In genomic region chr1:152746426-152746825, GRCm38 (mm10) we compare ENCODE assay signal across 8 mouse cellular contexts. TPM values are rescaled to one million over a fixed set of nuclear protein-coding genes. Genes with fewer than 3 reads are reported as not detected.
DNase-seq lines count a peak whose midpoint lies in the region; ATAC-seq and TF ChIP-seq lines count a peak whose summit lies in the region.

No protein-coding gene starts in this region.

- 0 out of 2 replicates have a peak, but pooled peaks have one; percentile 53 for ATAC-seq in heart, embryonic 16.5 days (replicated peaks; ENCODE audit: extremely low read depth, insufficient read depth, low FRiP score)
- no peak for ATAC-seq in liver, embryonic 13.5 days (ENCODE audit: low read depth)
- ATAC-seq in neural tube, embryonic 14.5 days (ENCODE audit: low read depth) = peak; percentile 65
- no peak for ATAC-seq in stomach, postnatal 0 days (ENCODE audit: low FRiP score, low TSS enrichment)

- 8% methylated on average over 5 of the region's 5 CpGs for WGBS in forebrain, embryonic 10.5 days
- 5% methylated on average over 5 of the region's 5 CpGs for whole genome bisulfite sequencing in heart, embryonic 16.5 days
- WGBS in liver, embryonic 13.5 days (ENCODE audit: insufficient replicate concordance) = 14% methylated on average over 5 of the region's 5 CpGs
- WGBS in neural tube, embryonic 14.5 days = 7% methylated on average over 5 of the region's 5 CpGs
- WGBS in stomach, postnatal 0 days = 6% methylated on average over 5 of the region's 5 CpGs

- no peaks in the 10 kb centered on the region for H3K36me3 ChIP-seq in forebrain, embryonic 10.5 days (replicated peaks)
- H3K36me3 ChIP-seq in heart, embryonic 16.5 days (ENCODE audit: control insufficient read depth, insufficient read depth) = no peaks in the 10 kb centered on the region
- H3K36me3 ChIP-seq in liver, embryonic 13.5 days = no peaks in the 10 kb centered on the region
- no peaks in the 10 kb centered on the region for H3K36me3 ChIP-seq in neural tube, embryonic 14.5 days (ENCODE audit: control insufficient read depth, insufficient read depth, low read length)
- no peaks in the 10 kb centered on the region for H3K36me3 ChIP-seq in stomach, postnatal 0 days (ENCODE audit: control insufficient read depth, insufficient read depth, low read length)

- TF ChIP-seq POLR2A in bone marrow macrophage, adult 2 months (IDR thresholded peaks at IDR 0.05; ENCODE audit: borderline replicate concordance, low read depth, low read length) = no peak

- H3K4me2 ChIP-seq in heart, embryonic 16.5 days (ENCODE audit: low read depth, low read length) = no peak overlapping the region
- no peak overlapping the region for H3K4me2 ChIP-seq in liver, embryonic 13.5 days
- no peak overlapping the region for H3K4me2 ChIP-seq in neural tube, embryonic 14.5 days (ENCODE audit: low read depth, low read length)
- H3K4me2 ChIP-seq in stomach, postnatal 0 days (replicated peaks; ENCODE audit: low read depth) = no peak overlapping the region

- no peak overlapping the region for H3K9ac ChIP-seq in heart, embryonic 16.5 days (ENCODE audit: low read length)
- H3K9ac ChIP-seq in liver, embryonic 13.5 days = no peak overlapping the region
- no peak overlapping the region for H3K9ac ChIP-seq in neural tube, embryonic 14.5 days (replicated peaks; ENCODE audit: low read depth, low read length)
- H3K9ac ChIP-seq in stomach, postnatal 0 days (ENCODE audit: low read length) = no peak overlapping the region

- H3K27me3 ChIP-seq in forebrain, embryonic 10.5 days (ENCODE audit: poor library complexity, severe bottlenecking) = no peaks in the 10 kb centered on the region
- no peaks in the 10 kb centered on the region for H3K27me3 ChIP-seq in heart, embryonic 16.5 days (ENCODE audit: control insufficient read depth, insufficient read depth, low read length)
- no peaks in the 10 kb centered on the region for H3K27me3 ChIP-seq in liver, embryonic 13.5 days
- no peaks in the 10 kb centered on the region for H3K27me3 ChIP-seq in neural tube, embryonic 14.5 days (ENCODE audit: control insufficient read depth, insufficient read depth, low read length)
- no peaks in the 10 kb centered on the region for H3K27me3 ChIP-seq in stomach, postnatal 0 days (ENCODE audit: control insufficient read depth, insufficient read depth, low read length)

- H3K4me3 ChIP-seq in bone marrow macrophage, adult 2 months (ENCODE audit: insufficient read depth, low read length) = no peak overlapping the region
- H3K4me3 ChIP-seq in forebrain, embryonic 10.5 days = no peak overlapping the region
- no peak overlapping the region for H3K4me3 ChIP-seq in heart, embryonic 16.5 days (ENCODE audit: low read length)
- H3K4me3 ChIP-seq in liver, embryonic 13.5 days (replicated peaks) = no peak overlapping the region
- H3K4me3 ChIP-seq in neural tube, embryonic 14.5 days (ENCODE audit: low read depth, low read length) = no peak overlapping the region
- H3K4me3 ChIP-seq in stomach, postnatal 0 days (ENCODE audit: low read depth, low read length) = no peak overlapping the region

- no peaks in the 10 kb centered on the region for H3K4me1 ChIP-seq in bone marrow macrophage, adult 2 months (ENCODE audit: control insufficient read depth, insufficient read depth, low read length)
- peaks cover 17% of the 10 kb centered on the region for H3K4me1 ChIP-seq in forebrain, embryonic 10.5 days
- peaks cover 14% of the 10 kb centered on the region for H3K4me1 ChIP-seq in heart, embryonic 16.5 days (ENCODE audit: control insufficient read depth, insufficient read depth, low read length)
- no peaks in the 10 kb centered on the region for H3K4me1 ChIP-seq in liver, embryonic 13.5 days (replicated peaks)
- H3K4me1 ChIP-seq in neural tube, embryonic 14.5 days (ENCODE audit: control insufficient read depth, insufficient read depth, low read length) = 0 out of 2 replicates have a peak, but pooled peaks cover 4% of the 10 kb centered on the region
- no peaks in the 10 kb centered on the region for H3K4me1 ChIP-seq in stomach, postnatal 0 days (replicated peaks; ENCODE audit: control insufficient read depth, insufficient read depth)

- peak; percentile 77 for TF ChIP-seq CTCF in bone marrow macrophage, adult 2 months (IDR thresholded peaks at IDR 0.05; ENCODE audit: low read depth, low read length)
- peak; percentile 90 for TF ChIP-seq CTCF in stomach, postnatal 0 days (IDR thresholded peaks at IDR 0.05; ENCODE audit: low read depth)

- no peak overlapping the region for H3K27ac ChIP-seq in bone marrow macrophage, adult 2 months (ENCODE audit: insufficient read depth, low read depth, low read length)
- H3K27ac ChIP-seq in forebrain, embryonic 10.5 days = no peak overlapping the region
- H3K27ac ChIP-seq in heart, embryonic 16.5 days (ENCODE audit: low read length) = no peak overlapping the region
- no peak overlapping the region for H3K27ac ChIP-seq in liver, embryonic 13.5 days
- no peak overlapping the region for H3K27ac ChIP-seq in neural tube, embryonic 14.5 days (ENCODE audit: low read depth, low read length)
- H3K27ac ChIP-seq in stomach, postnatal 0 days (replicated peaks) = no peak overlapping the region

- peak; percentile 72 for DNase-seq in CD4-positive, CD25-positive, alpha-beta regulatory T cell, adult 2 months (ENCODE audit: low read depth, low spot score)
- peak; percentile 72 for DNase-seq in forebrain, embryonic 10.5 days (ENCODE audit: extremely low spot score, low spot score)
- peak; percentile 94 for DNase-seq in kidney, postnatal 10 days
- DNase-seq in liver, embryonic 13.5 days = peak; percentile 32
- DNase-seq in stomach, postnatal 0 days (ENCODE audit: low spot score) = peak; percentile 76

- TF ChIP-seq EP300 in stomach, postnatal 0 days (optimal IDR thresholded peaks at IDR 0.05) = no peak

- no peaks in the 10 kb centered on the region for H3K9me3 ChIP-seq in forebrain, embryonic 10.5 days
- no peaks in the 10 kb centered on the region for H3K9me3 ChIP-seq in heart, embryonic 16.5 days (replicated peaks; ENCODE audit: control insufficient read depth, low read length)
- no peaks in the 10 kb centered on the region for H3K9me3 ChIP-seq in liver, embryonic 13.5 days (replicated peaks)
- no peaks in the 10 kb centered on the region for H3K9me3 ChIP-seq in neural tube, embryonic 14.5 days (ENCODE audit: control insufficient read depth, low read length)
- H3K9me3 ChIP-seq in stomach, postnatal 0 days (ENCODE audit: control insufficient read depth, low read length) = no peaks in the 10 kb centered on the region

RNA-seq across cellular contexts. Expression of gene Apobec4, which starts 3.9 kb away (rescaled TPM):
- not detected in 2 replicates for polyA plus RNA-seq in bone marrow macrophage, adult 2 months (2012; ENCODE audit: insufficient read depth, insufficient read length, missing spikeins)
- not detected in 2 replicates for polyA plus RNA-seq in forebrain, embryonic 10.5 days (2016; fragmentation: Nextera tagmentation; extraction: Ambion mirVana)
- polyA plus RNA-seq in heart, embryonic 16.5 days (2015; fragmentation: Nextera tagmentation; extraction: Ambion mirVana) = not detected in 2 replicates
- not detected in 2 replicates for polyA plus RNA-seq in liver, embryonic 13.5 days (2015; fragmentation: Nextera tagmentation; extraction: Ambion mirVana)
- 0.17 and 0.21 TPM in 2 replicates for polyA plus RNA-seq in neural tube, embryonic 14.5 days (2014; fragmentation: Nextera tagmentation; extraction: Ambion mirVana)
- polyA plus RNA-seq in stomach, postnatal 0 days (2015; fragmentation: Nextera tagmentation; extraction: Ambion mirVana) = not detected in 2 replicates

RNA-seq across cellular contexts. Expression of gene Rgl1, which starts 19.7 kb away (rescaled TPM):
- 9.7 and 11.9 TPM in 2 replicates for polyA plus RNA-seq in bone marrow macrophage, adult 2 months (2012; ENCODE audit: insufficient read depth, insufficient read length, missing spikeins)
- 29.1 TPM in 2 replicates for polyA plus RNA-seq in forebrain, embryonic 10.5 days (2016; fragmentation: Nextera tagmentation; extraction: Ambion mirVana)
- 60.1 and 61.0 TPM in 2 replicates for polyA plus RNA-seq in heart, embryonic 16.5 days (2015; fragmentation: Nextera tagmentation; extraction: Ambion mirVana)
- polyA plus RNA-seq in liver, embryonic 13.5 days (2015; fragmentation: Nextera tagmentation; extraction: Ambion mirVana) = 11.8 and 13.3 TPM in 2 replicates
- 14.9 and 23.8 TPM in 2 replicates for polyA plus RNA-seq in neural tube, embryonic 14.5 days (2014; fragmentation: Nextera tagmentation; extraction: Ambion mirVana)
- 21.0 and 23.0 TPM in 2 replicates for polyA plus RNA-seq in stomach, postnatal 0 days (2015; fragmentation: Nextera tagmentation; extraction: Ambion mirVana)

RNA-seq across cellular contexts. Expression of gene Arpc5, which starts 19.9 kb away (rescaled TPM):
- polyA plus RNA-seq in bone marrow macrophage, adult 2 months (2012; ENCODE audit: insufficient read depth, insufficient read length, missing spikeins) = 562 and 626 TPM in 2 replicates
- 195 and 203 TPM in 2 replicates for polyA plus RNA-seq in forebrain, embryonic 10.5 days (2016; fragmentation: Nextera tagmentation; extraction: Ambion mirVana)
- 196 and 229 TPM in 2 replicates for polyA plus RNA-seq in heart, embryonic 16.5 days (2015; fragmentation: Nextera tagmentation; extraction: Ambion mirVana)
- polyA plus RNA-seq in liver, embryonic 13.5 days (2015; fragmentation: Nextera tagmentation; extraction: Ambion mirVana) = 169 and 198 TPM in 2 replicates
- 259 and 301 TPM in 2 replicates for polyA plus RNA-seq in neural tube, embryonic 14.5 days (2014; fragmentation: Nextera tagmentation; extraction: Ambion mirVana)
- 350 and 355 TPM in 2 replicates for polyA plus RNA-seq in stomach, postnatal 0 days (2015; fragmentation: Nextera tagmentation; extraction: Ambion mirVana)

RNA-seq across cellular contexts. Expression of gene Ncf2, which starts 53.6 kb away (rescaled TPM):
- 268 and 316 TPM in 2 replicates for polyA plus RNA-seq in bone marrow macrophage, adult 2 months (2012; ENCODE audit: insufficient read depth, insufficient read length, missing spikeins)
- polyA plus RNA-seq in forebrain, embryonic 10.5 days (2016; fragmentation: Nextera tagmentation; extraction: Ambion mirVana) = 2.1 and 2.7 TPM in 2 replicates
- polyA plus RNA-seq in heart, embryonic 16.5 days (2015; fragmentation: Nextera tagmentation; extraction: Ambion mirVana) = 4.0 and 6.1 TPM in 2 replicates
- polyA plus RNA-seq in liver, embryonic 13.5 days (2015; fragmentation: Nextera tagmentation; extraction: Ambion mirVana) = 8.6 and 10.1 TPM in 2 replicates
- 1.9 and 3.3 TPM in 2 replicates for polyA plus RNA-seq in neural tube, embryonic 14.5 days (2014; fragmentation: Nextera tagmentation; extraction: Ambion mirVana)
- polyA plus RNA-seq in stomach, postnatal 0 days (2015; fragmentation: Nextera tagmentation; extraction: Ambion mirVana) = 2.5 and 2.6 TPM in 2 replicates

Comparison
In these comparisons a context has a peak if more than half of its experiments do, and no peak if none do; other contexts are left out.
1. DNase-seq: peak in every context shown above with its lines; median percentile 94 in kidney, postnatal 10 days; 76 in stomach, postnatal 0 days; 72 in CD4-positive, CD25-positive, alpha-beta regulatory T cell, adult 2 months; 72 in forebrain, embryonic 10.5 days; 32 in liver, embryonic 13.5 days.
2. ATAC-seq: peak in heart, embryonic 16.5 days (single experiment) and neural tube, embryonic 14.5 days (single experiment); none in liver, embryonic 13.5 days (single experiment) and stomach, postnatal 0 days (single experiment).